Mouse (Mus musculus): ENCODE measurements around the gene Emilin1. TPM values are rescaled to one million over a fixed set of nuclear protein-coding genes. Genes with fewer than 3 reads are reported as not detected.

The Emilin1 gene
- 55.6 and 63.8 TPM in 2 replicates for polyA plus RNA-seq (2012; rRNA removed)

GRCm38 (mm10) chr5:30913060-30913841, at the start of gene Emilin1:
Emilin1 (plus strand) TSS chr5:30913402.
- 45% methylated on average over 13 of the region's 13 CpGs for WGBS
- Histone ChIP-seq H3K4me1 (ENCODE audit: control insufficient read depth, insufficient read depth, low read length) (peaks cover 38% of the 10 kb centered on the region), H3K27ac (ENCODE audit: insufficient read depth, low read depth, low read length) (peak within 1 kb of the TSS; percentile 91), H3K36me3 (ENCODE audit: control insufficient read depth, insufficient read depth, low read length) (no peaks in the 10 kb centered on the region), H3K4me3 (ENCODE audit: insufficient read depth, low read depth, low read length) (peak within 1 kb of the TSS; percentile 54), H3K27me3 (replicated peaks; ENCODE audit: control insufficient read depth, insufficient read depth, low read length) (no peaks in the 10 kb centered on the region)
- TF ChIP-seq POLR2A (IDR thresholded peaks at IDR 0.05; ENCODE audit: low read depth, low read length) = no peak
- no peak for TF ChIP-seq CTCF (conservative IDR thresholded peaks at IDR 0.05; ENCODE audit: insufficient read depth, insufficient read length, low read depth, low read length)
- DNase-seq = peak; percentile 73

GRCm38 (mm10) chr5:30863852-30864251, 49.4 kb upstream of the Emilin1 start:
- no peak for DNase-seq
- 66% methylated on average over 4 of the region's 4 CpGs for WGBS
- no peaks in the 10 kb centered on the region for H3K27me3 ChIP-seq (replicated peaks; ENCODE audit: control insufficient read depth, insufficient read depth, low read length)

GRCm38 (mm10) chr5:30864322-30864721, 48.9 kb upstream of the Emilin1 start:
- H3K27ac ChIP-seq (ENCODE audit: insufficient read depth, low read depth, low read length) = no peak overlapping the region
- no peak for TF ChIP-seq POLR2A (IDR thresholded peaks at IDR 0.05; ENCODE audit: low read depth, low read length)
- TF ChIP-seq CTCF (conservative IDR thresholded peaks at IDR 0.05; ENCODE audit: insufficient read depth, insufficient read length, low read depth, low read length) = no peak

More at GRCm38 (mm10) chr5:30863852-30864251, 49.4 kb upstream of the Emilin1 start:
- Histone ChIP-seq H3K4me1 (ENCODE audit: control insufficient read depth, insufficient read depth, low read length) (no peaks in the 10 kb centered on the region), H3K36me3 (ENCODE audit: control insufficient read depth, insufficient read depth, low read length) (no peaks in the 10 kb centered on the region), H3K27ac (ENCODE audit: insufficient read depth, low read depth, low read length) (no peak overlapping the region), H3K4me3 (ENCODE audit: insufficient read depth, low read depth, low read length) (no peak overlapping the region)
- TF ChIP-seq CTCF (conservative IDR thresholded peaks at IDR 0.05; ENCODE audit: insufficient read depth, insufficient read length, low read depth, low read length) = 0 out of 2 replicates have a peak, but pooled peaks have one; percentile 1
- TF ChIP-seq POLR2A (IDR thresholded peaks at IDR 0.05; ENCODE audit: low read depth, low read length) = no peak

GRCm38 (mm10) chr5:30866871-30867270, 46.3 kb upstream of the Emilin1 start:
- Histone ChIP-seq H3K27ac (ENCODE audit: insufficient read depth, low read depth, low read length) (no peak overlapping the region), H3K4me3 (ENCODE audit: insufficient read depth, low read depth, low read length) (no peak overlapping the region), H3K36me3 (ENCODE audit: control insufficient read depth, insufficient read depth, low read length) (no peaks in the 10 kb centered on the region), H3K4me1 (ENCODE audit: control insufficient read depth, insufficient read depth, low read length) (no peaks in the 10 kb centered on the region; the same call in 1 of the 2 replicates), H3K27me3 (replicated peaks; ENCODE audit: control insufficient read depth, insufficient read depth, low read length) (no peaks in the 10 kb centered on the region)
- no peak for DNase-seq
- WGBS = 90% methylated on average over 3 of the region's 3 CpGs
- TF ChIP-seq POLR2A (IDR thresholded peaks at IDR 0.05; ENCODE audit: low read depth, low read length) (no peak), CTCF (conservative IDR thresholded peaks at IDR 0.05; ENCODE audit: insufficient read depth, insufficient read length, low read depth, low read length) (no peak)

More at GRCm38 (mm10) chr5:30864322-30864721, 48.9 kb upstream of the Emilin1 start:
- H3K36me3 ChIP-seq (ENCODE audit: control insufficient read depth, insufficient read depth, low read length) = no peaks in the 10 kb centered on the region
- H3K27me3 ChIP-seq (replicated peaks; ENCODE audit: control insufficient read depth, insufficient read depth, low read length) = no peaks in the 10 kb centered on the region
- H3K4me3 ChIP-seq (ENCODE audit: insufficient read depth, low read depth, low read length) = no peak overlapping the region
- no peak for DNase-seq
- WGBS = 72% methylated on average over 15 of the region's 15 CpGs
- H3K4me1 ChIP-seq (ENCODE audit: control insufficient read depth, insufficient read depth, low read length) = no peaks in the 10 kb centered on the region

GRCm38 (mm10) chr5:30867712-30868111, 45.5 kb upstream of the Emilin1 start, which contains the start of gene Tmem214:
Tmem214 (plus strand) TSS chr5:30868012.
- TF ChIP-seq POLR2A (IDR thresholded peaks at IDR 0.05; ENCODE audit: low read depth, low read length) (no peak), CTCF (conservative IDR thresholded peaks at IDR 0.05; ENCODE audit: insufficient read depth, insufficient read length, low read depth, low read length) (no peak)
- WGBS = 96% methylated on average over 3 of the region's 3 CpGs
- Histone ChIP-seq H3K4me3 (ENCODE audit: insufficient read depth, low read depth, low read length) (no peak within 1 kb of the TSS), H3K27ac (ENCODE audit: insufficient read depth, low read depth, low read length) (no peak within 1 kb of the TSS), H3K27me3 (replicated peaks; ENCODE audit: control insufficient read depth, insufficient read depth, low read length) (no peaks in the 10 kb centered on the region), H3K36me3 (ENCODE audit: control insufficient read depth, insufficient read depth, low read length) (no peaks in the 10 kb centered on the region), H3K4me1 (ENCODE audit: control insufficient read depth, insufficient read depth, low read length) (no peaks in the 10 kb centered on the region; the same call in 1 of the 2 replicates)
- DNase-seq = no peak

GRCm38 (mm10) chr5:30868981-30869380, 44.2 kb upstream of the Emilin1 start:
- H3K27ac ChIP-seq (ENCODE audit: insufficient read depth, low read depth, low read length) = 0 out of 2 replicates have a peak overlapping the region, but pooled peaks have one; percentile 10
- DNase-seq = peak; percentile 34
- H3K27me3 ChIP-seq (replicated peaks; ENCODE audit: control insufficient read depth, insufficient read depth, low read length) = no peaks in the 10 kb centered on the region

More at GRCm38 (mm10) chr5:30868981-30869380, 44.2 kb upstream of the Emilin1 start:
- no peak for TF ChIP-seq POLR2A (IDR thresholded peaks at IDR 0.05; ENCODE audit: low read depth, low read length)
- TF ChIP-seq CTCF (conservative IDR thresholded peaks at IDR 0.05; ENCODE audit: insufficient read depth, insufficient read length, low read depth, low read length) = no peak
- Histone ChIP-seq H3K36me3 (ENCODE audit: control insufficient read depth, insufficient read depth, low read length) (peaks cover 1% of the 10 kb centered on the region; the same call in 1 of the 2 replicates), H3K4me3 (ENCODE audit: insufficient read depth, low read depth, low read length) (peak overlapping the region; percentile 96), H3K4me1 (ENCODE audit: control insufficient read depth, insufficient read depth, low read length) (no peaks in the 10 kb centered on the region; the same call in 1 of the 2 replicates)
- 12% methylated on average over 9 of the region's 9 CpGs for WGBS
